In the genomic region with DNA sequence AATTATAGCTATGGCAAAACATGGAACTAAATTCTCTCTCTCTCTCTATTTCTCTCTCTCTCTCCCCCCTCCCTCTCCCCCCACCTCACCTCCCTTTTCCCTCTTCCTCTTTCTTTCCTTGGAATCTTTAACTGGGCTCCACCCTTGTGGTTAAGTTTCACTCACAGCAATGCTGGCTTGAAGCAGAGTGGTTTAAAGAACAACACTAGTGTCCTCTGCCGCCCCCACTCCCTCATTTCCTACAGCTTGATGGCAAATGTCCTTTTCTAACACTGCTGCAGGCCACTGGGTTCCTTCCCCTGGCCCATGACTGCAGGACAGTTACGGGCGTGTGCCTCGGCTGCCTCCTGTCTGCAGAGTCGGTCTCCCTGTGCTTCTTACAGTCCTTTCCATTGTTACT, we compare ENCODE assay signal across 30 mouse cellular contexts. TPM values are rescaled to one million over a fixed set of nuclear protein-coding genes. Genes with fewer than 3 reads are reported as not detected.
DNase-seq lines count a peak whose midpoint lies in the region; ATAC-seq and TF ChIP-seq lines count a peak whose summit lies in the region.
"Had no signal": no experiment of that assay in that cellular context is flagged by ENCODE, and none has a peak within 500 bp of the region (broad histone marks: within the 10 kb centered on the region; RNA-seq: fewer than 3 reads in every experiment).

No protein-coding gene starts in this region.

- no peaks in the 10 kb centered on the region for H3K9me3 ChIP-seq in liver, embryonic 14.5 days (ENCODE audit: control insufficient read depth, low read length)
- no peaks in the 10 kb centered on the region for H3K9me3 ChIP-seq in forebrain, embryonic 11.5 days (ENCODE audit: control insufficient read depth, low read length)
- H3K9me3 ChIP-seq: embryonic facial prominence, embryonic 12.5 days; forebrain, embryonic 10.5 days; G1E; hindbrain, embryonic 10.5 days; hindbrain, embryonic 15.5 days; liver, embryonic 15.5 days; midbrain, embryonic 15.5 days; neural tube, embryonic 15.5 days had no signal

- no peak for TF ChIP-seq EP300 in liver, embryonic 14.5 days (IDR thresholded peaks at IDR 0.05; ENCODE audit: low read depth)

- H3K4me2 ChIP-seq in liver, embryonic 14.5 days (ENCODE audit: low read depth), result no peak overlapping the region
- no peak overlapping the region for H3K4me2 ChIP-seq in forebrain, embryonic 11.5 days (ENCODE audit: low read depth, low read length, severe bottlenecking)
- H3K4me2 ChIP-seq: embryonic facial prominence, embryonic 12.5 days; heart, embryonic 11.5 days; hindbrain, embryonic 15.5 days; liver, embryonic 15.5 days; midbrain, embryonic 15.5 days; neural tube, embryonic 15.5 days had no signal

- intact Hi-C loops in heart, postnatal 36 days (cut with DNase I), result no loop called here

- ATAC-seq in liver, embryonic 14.5 days (ENCODE audit: insufficient read depth), result no peak
- ATAC-seq in megakaryocyte progenitor cell, adult 5-6 weeks (replicated peaks; ENCODE audit: poor library complexity), result 0 out of 2 replicates have a peak, but pooled peaks have one; percentile 31
- ATAC-seq in forebrain, embryonic 11.5 days (replicated peaks; ENCODE audit: low FRiP score), result no peak
- ATAC-seq: forebrain, embryonic 16.5 days; inflammation-experienced regulatory T-cells, adult 6 months; midbrain, embryonic 15.5 days had no signal

- H3K27me3 ChIP-seq in liver, embryonic 14.5 days (ENCODE audit: control insufficient read depth, insufficient read depth, low read length), result no peaks in the 10 kb centered on the region
- H3K27me3 ChIP-seq in forebrain, embryonic 11.5 days (ENCODE audit: control insufficient read depth, insufficient read depth, low read length), result no peaks in the 10 kb centered on the region
- H3K27me3 ChIP-seq: embryonic facial prominence, embryonic 12.5 days; hindbrain, embryonic 15.5 days; liver, embryonic 15.5 days; midbrain, embryonic 15.5 days; neural tube, embryonic 15.5 days had no signal

- no peak overlapping the region for H3K9ac ChIP-seq in liver, embryonic 14.5 days (replicated peaks)
- no peak overlapping the region for H3K9ac ChIP-seq in forebrain, embryonic 11.5 days (ENCODE audit: low read length)
- H3K9ac ChIP-seq: embryonic facial prominence, embryonic 12.5 days; hindbrain, embryonic 15.5 days; liver, embryonic 15.5 days; midbrain, embryonic 15.5 days; neural tube, embryonic 15.5 days had no signal

- 44% methylated on average over 5 of the region's 5 CpGs for WGBS in liver, embryonic 14.5 days (ENCODE audit: insufficient replicate concordance)
- WGBS in bone marrow, adult 2 months, result 42% methylated on average over 5 of the region's 5 CpGs
- WGBS in forebrain, embryonic 11.5 days, result 74% methylated on average over 5 of the region's 5 CpGs

- DNase-seq in heart, adult 11 months, result peak; percentile 72
- DNase-seq in heart, postnatal 36 days, result no peak
- no peak for DNase-seq in liver, embryonic 14.5 days (ENCODE audit: low read depth in 3 of 3, low spot score in 3 of 3)
- DNase-seq in liver, result no peak
- DNase-seq in forebrain, embryonic 11.5 days (ENCODE audit: low spot score), result no peak
- DNase-seq: adrenal gland, postnatal 10 days; cerebellum, adult 11 months; cerebellum, adult 9-10 months; cerebellum, postnatal 36 days; kidney, adult 2 months; kidney, postnatal 10 days; layer of hippocampus, postnatal 36 days; left cerebral cortex, postnatal 4 days; lung, postnatal 10 days; retina, postnatal 1 day; right cerebral cortex, postnatal 14 days; thymus, postnatal 14 days had no signal

- TF ChIP-seq CTCF in liver, embryonic 14.5 days (IDR thresholded peaks at IDR 0.05; ENCODE audit: low read depth), result 0 out of 2 replicates have a peak, but pooled peaks have one; percentile 17
- TF ChIP-seq CTCF in bone marrow, adult 2 months (IDR thresholded peaks at IDR 0.05; ENCODE audit: control insufficient read depth, insufficient read depth, low read length), result peak; percentile 13; the same call in 1 of the 2 replicates

- no peaks in the 10 kb centered on the region; a peak in 1 of 4 replicates for H3K4me1 ChIP-seq in liver, embryonic 14.5 days (replicated peaks; ENCODE audit: control insufficient read depth in 2 of 2, insufficient read depth in 2 of 2, low read length in 1 of 2)
- peaks cover 1% of the 10 kb centered on the region; the same call in 1 of the 2 replicates for H3K4me1 ChIP-seq in bone marrow, adult 2 months (ENCODE audit: control insufficient read depth, insufficient read depth, low read length)
- H3K4me1 ChIP-seq in forebrain, embryonic 11.5 days (replicated peaks; ENCODE audit: control insufficient read depth, insufficient read depth, low read length), result no peaks in the 10 kb centered on the region
- H3K4me1 ChIP-seq: embryonic facial prominence, embryonic 12.5 days; hindbrain, embryonic 15.5 days; liver, embryonic 15.5 days; midbrain, embryonic 15.5 days; neural tube, embryonic 15.5 days had no signal

- H3K27ac ChIP-seq in liver, embryonic 14.5 days, result no peak overlapping the region
- H3K27ac ChIP-seq in bone marrow, adult 2 months (ENCODE audit: control insufficient read depth, insufficient read depth, low read depth, low read length, poor library complexity), result no peak overlapping the region
- H3K27ac ChIP-seq in forebrain, embryonic 11.5 days (ENCODE audit: low read depth, low read length), result no peak overlapping the region
- H3K27ac ChIP-seq: embryonic facial prominence, embryonic 12.5 days; hindbrain, embryonic 15.5 days; liver, embryonic 15.5 days; midbrain, embryonic 15.5 days; neural tube, embryonic 15.5 days had no signal

- no peak overlapping the region for H3K4me3 ChIP-seq in liver, embryonic 14.5 days (ENCODE audit: insufficient read depth in 1 of 2, low read depth in 2 of 2, low read length in 2 of 2)
- no peak overlapping the region for H3K4me3 ChIP-seq in bone marrow, adult 2 months (replicated peaks; ENCODE audit: control insufficient read depth, low read depth, low read length)
- no peak overlapping the region for H3K4me3 ChIP-seq in forebrain, embryonic 11.5 days (ENCODE audit: low read depth, low read length)
- H3K4me3 ChIP-seq: embryonic facial prominence, embryonic 12.5 days; forebrain, embryonic 10.5 days; hindbrain, embryonic 10.5 days; hindbrain, embryonic 15.5 days; liver, embryonic 15.5 days; midbrain, embryonic 15.5 days; neural tube, embryonic 15.5 days had no signal

- no peaks in the 10 kb centered on the region for H3K36me3 ChIP-seq in liver, embryonic 14.5 days (replicated peaks; ENCODE audit: control insufficient read depth, insufficient read depth, low read depth)
- no peaks in the 10 kb centered on the region for H3K36me3 ChIP-seq in forebrain, embryonic 11.5 days (ENCODE audit: control insufficient read depth, insufficient read depth, low read length)
- H3K36me3 ChIP-seq: embryonic facial prominence, embryonic 12.5 days; forebrain, embryonic 10.5 days; G1E; hindbrain, embryonic 10.5 days; hindbrain, embryonic 15.5 days; liver, embryonic 15.5 days; midbrain, embryonic 15.5 days; neural tube, embryonic 15.5 days had no signal

- TF ChIP-seq POLR2A in bone marrow, adult 2 months (IDR thresholded peaks at IDR 0.05; ENCODE audit: borderline replicate concordance, control insufficient read depth, low read depth, low read length), result no peak

RNA-seq across cellular contexts. Expression of a gene that starts 41.6 kb away (rescaled TPM):
- total RNA-seq in heart, postnatal 36 days (2021), result 10 to 100 TPM; 13.2 to 33.5 TPM
- 4.7 and 5.4 TPM in 2 replicates for polyA plus RNA-seq in liver, embryonic 14.5 days (2012; rRNA removed)
- 2.9 and 3.4 TPM in 2 replicates for polyA plus RNA-seq in liver, embryonic 14.5 days (2014; fragmentation: Nextera tagmentation; extraction: Ambion mirVana)
- 4.1 and 10.5 TPM in 2 replicates for polyA plus RNA-seq in bone marrow, adult 2 months (2011; ENCODE audit: insufficient read depth, insufficient read length, low replicate concordance, missing spikeins)
- 4.6 and 6.0 TPM in 2 replicates for total RNA-seq in megakaryocyte progenitor cell, adult 5-6 weeks (2015)
- total RNA-seq in megakaryocyte progenitor cell, adult 5-6 weeks (2017), result 2.7 and 4.9 TPM in 2 replicates
- polyA plus RNA-seq in forebrain, embryonic 11.5 days (2014; fragmentation: Nextera tagmentation; extraction: Ambion mirVana), result 6.6 and 7.7 TPM in 2 replicates
